Mouse (Mus musculus): ENCODE data around the gene Rtca. TPM values are rescaled to one million over a fixed set of nuclear protein-coding genes. Genes with fewer than 3 reads are reported as not detected.
A peak's percentile ranks its signal among the peaks of the same experiment; 100 is the strongest.

Gene Rtca
- polyA plus RNA-seq, 1 experiment, result 17.5 TPM

GRCm38 (mm10) chr3:116530826-116531225, 22.8 kb upstream of the Rtca start:
- Histone ChIP-seq H3K27ac (ENCODE audit: insufficient read depth, low read length) (no peak overlapping the region), H3K4me3 (ENCODE audit: extremely low read depth, insufficient read depth, insufficient read length) (no peak overlapping the region), H3K4me1 (ENCODE audit: control insufficient read depth, insufficient read depth, insufficient read length) (no peaks in the 10 kb centered on the region), H3K27me3 (ENCODE audit: control insufficient read depth, insufficient read depth, low read length) (no peaks in the 10 kb centered on the region), H3K36me3 (ENCODE audit: control insufficient read depth, insufficient read depth, low read length) (peaks cover 11% of the 10 kb centered on the region)
- TF ChIP-seq CTCF (IDR thresholded peaks at IDR 0.05; ENCODE audit: extremely low read depth, insufficient read depth, insufficient read length, insufficient replicate concordance), result no peak
- TF ChIP-seq POLR2A (IDR thresholded peaks at IDR 0.05; ENCODE audit: low read depth, low read length), result no peak
- 94% methylated on average over 4 of the region's 4 CpGs for WGBS
- DNase-seq (ENCODE audit: low read depth in 1 of 2, low spot score in 2 of 2), result no peak

DNA sequence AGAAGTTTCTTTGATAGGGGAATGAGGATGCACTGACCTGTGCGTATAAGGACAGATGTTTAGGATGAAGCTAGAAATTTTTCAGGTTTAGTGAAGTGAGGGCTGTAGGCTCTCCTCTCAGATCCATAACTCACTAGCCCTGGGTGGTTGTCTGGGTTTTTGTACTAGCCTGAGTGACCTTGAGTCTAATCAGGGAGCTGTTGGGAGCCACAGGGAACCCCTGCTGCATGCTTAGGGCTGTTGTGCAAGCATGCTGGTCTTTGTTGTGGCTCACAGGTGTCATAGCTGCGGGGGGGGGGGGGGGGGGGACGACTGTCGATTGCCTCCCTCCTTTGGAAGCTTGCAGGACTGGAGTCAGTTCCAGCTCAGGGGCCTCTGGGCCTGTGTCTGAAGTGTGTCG, 21.7 kb upstream of the Rtca start:
- no peak for TF ChIP-seq POLR2A (IDR thresholded peaks at IDR 0.05; ENCODE audit: low read depth, low read length)
- no peak for TF ChIP-seq CTCF (IDR thresholded peaks at IDR 0.05; ENCODE audit: extremely low read depth, insufficient read depth, insufficient read length, insufficient replicate concordance)
- 63% methylated on average over 4 of the region's 5 CpGs for WGBS
- Histone ChIP-seq H3K27ac (ENCODE audit: insufficient read depth, low read length) (no peak overlapping the region), H3K4me3 (ENCODE audit: extremely low read depth, insufficient read depth, insufficient read length) (no peak overlapping the region), H3K36me3 (ENCODE audit: control insufficient read depth, insufficient read depth, low read length) (peaks cover 7% of the 10 kb centered on the region), H3K27me3 (ENCODE audit: control insufficient read depth, insufficient read depth, low read length) (no peaks in the 10 kb centered on the region), H3K4me1 (ENCODE audit: control insufficient read depth, insufficient read depth, insufficient read length) (no peaks in the 10 kb centered on the region)
- DNase-seq (ENCODE audit: low read depth in 1 of 2, low spot score in 2 of 2), result no peak

GRCm38 (mm10) chr3:116520141-116520761, 12.2 kb upstream of the Rtca start:
- TF ChIP-seq CTCF (IDR thresholded peaks at IDR 0.05; ENCODE audit: extremely low read depth, insufficient read depth, insufficient read length, insufficient replicate concordance), result no peak
- TF ChIP-seq POLR2A (IDR thresholded peaks at IDR 0.05; ENCODE audit: low read depth, low read length), result no peak
- Histone ChIP-seq H3K36me3 (ENCODE audit: control insufficient read depth, insufficient read depth, low read length) (peaks cover 2% of the 10 kb centered on the region; the same call in 1 of the 2 replicates), H3K27ac (ENCODE audit: insufficient read depth, low read length) (no peak overlapping the region), H3K4me1 (ENCODE audit: control insufficient read depth, insufficient read depth, insufficient read length) (no peaks in the 10 kb centered on the region), H3K27me3 (ENCODE audit: control insufficient read depth, insufficient read depth, low read length) (no peaks in the 10 kb centered on the region), H3K4me3 (ENCODE audit: extremely low read depth, insufficient read depth, insufficient read length) (no peak overlapping the region)
- 88% methylated on average over 12 of the region's 12 CpGs for WGBS
- DNase-seq (ENCODE audit: low read depth in 1 of 2, low spot score in 2 of 2), result no peak

GRCm38 (mm10) chr3:116512904-116513716, 5.1 kb upstream of the Rtca start, which contains the start of gene Dbt:
Gene Dbt, plus strand, starts transcription at chr3:116513070.
- TF ChIP-seq CTCF (IDR thresholded peaks at IDR 0.05; ENCODE audit: extremely low read depth, insufficient read depth, insufficient read length, insufficient replicate concordance) (no peak), POLR2A (IDR thresholded peaks at IDR 0.05; ENCODE audit: low read depth, low read length) (peak; percentile 35; the same call in 1 of the 2 replicates)
- peak within 1 kb of the TSS; percentile 78 for H3K4me3 ChIP-seq (ENCODE audit: extremely low read depth, insufficient read depth, insufficient read length)

DNA sequence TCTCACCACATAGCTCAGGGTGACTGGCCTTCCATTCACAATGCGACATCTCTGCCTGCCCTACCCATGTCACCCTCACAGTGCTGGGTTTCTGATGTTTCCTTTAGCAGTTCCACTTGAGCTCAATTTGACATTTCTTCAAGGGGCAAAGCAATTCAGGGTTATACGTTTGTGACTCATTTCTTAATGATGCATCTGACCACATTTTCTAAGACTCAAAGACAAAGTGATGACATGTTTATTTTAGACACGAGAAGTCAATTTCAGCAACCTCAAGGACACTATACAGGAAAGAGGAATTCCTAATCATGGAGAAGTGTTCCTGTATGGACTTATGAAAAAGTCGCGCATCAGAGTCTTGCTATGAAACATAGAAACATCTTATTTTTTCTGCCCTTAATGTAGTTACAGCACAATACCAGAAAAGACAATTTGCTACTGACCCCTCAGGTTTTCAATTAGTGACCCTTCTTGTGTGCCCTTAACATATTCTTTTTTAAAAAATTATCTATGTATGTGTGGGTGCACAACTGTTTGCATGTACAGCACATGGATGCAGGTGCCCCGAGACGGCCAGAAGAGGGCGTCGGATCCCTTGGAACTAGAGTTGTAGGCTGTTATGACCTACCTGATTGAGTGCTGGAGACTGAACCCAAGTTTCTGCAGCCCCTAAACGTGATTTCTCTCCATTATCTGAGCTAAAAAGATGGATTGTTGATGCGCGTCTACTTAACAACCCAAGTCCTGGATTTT, 4.3 kb upstream of the Rtca start:
- TF ChIP-seq POLR2A (IDR thresholded peaks at IDR 0.05; ENCODE audit: low read depth, low read length), result no peak
- TF ChIP-seq CTCF (IDR thresholded peaks at IDR 0.05; ENCODE audit: extremely low read depth, insufficient read depth, insufficient read length, insufficient replicate concordance), result no peak; the same call in 1 of the 2 replicates
- Histone ChIP-seq H3K4me3 (ENCODE audit: extremely low read depth, insufficient read depth, insufficient read length) (peak overlapping the region; percentile 78), H3K27ac (ENCODE audit: insufficient read depth, low read length) (no peak overlapping the region), H3K36me3 (ENCODE audit: control insufficient read depth, insufficient read depth, low read length) (no peaks in the 10 kb centered on the region), H3K27me3 (ENCODE audit: control insufficient read depth, insufficient read depth, low read length) (no peaks in the 10 kb centered on the region), H3K4me1 (ENCODE audit: control insufficient read depth, insufficient read depth, insufficient read length) (peaks cover 2% of the 10 kb centered on the region; the same call in 1 of the 2 replicates)
- 47% methylated on average over 12 of the region's 12 CpGs for WGBS
- DNase-seq (ENCODE audit: low read depth in 1 of 2, low spot score in 2 of 2), result peak; percentile 26 to 36

More at GRCm38 (mm10) chr3:116512904-116513716, 5.1 kb upstream of the Rtca start, which contains the start of gene Dbt:
- peak within 1 kb of the TSS; percentile 6 for H3K27ac ChIP-seq (ENCODE audit: insufficient read depth, low read length)
- H3K4me1 ChIP-seq (ENCODE audit: control insufficient read depth, insufficient read depth, insufficient read length), result peaks cover 2% of the 10 kb centered on the region; the same call in 1 of the 2 replicates
- no peaks in the 10 kb centered on the region for H3K36me3 ChIP-seq (ENCODE audit: control insufficient read depth, insufficient read depth, low read length)
- WGBS, result 1% methylated on average over 36 of the region's 36 CpGs
- DNase-seq (ENCODE audit: low read depth in 1 of 2, low spot score in 2 of 2), result peak; percentile 73 to 77
- no peaks in the 10 kb centered on the region for H3K27me3 ChIP-seq (ENCODE audit: control insufficient read depth, insufficient read depth, low read length)

DNA sequence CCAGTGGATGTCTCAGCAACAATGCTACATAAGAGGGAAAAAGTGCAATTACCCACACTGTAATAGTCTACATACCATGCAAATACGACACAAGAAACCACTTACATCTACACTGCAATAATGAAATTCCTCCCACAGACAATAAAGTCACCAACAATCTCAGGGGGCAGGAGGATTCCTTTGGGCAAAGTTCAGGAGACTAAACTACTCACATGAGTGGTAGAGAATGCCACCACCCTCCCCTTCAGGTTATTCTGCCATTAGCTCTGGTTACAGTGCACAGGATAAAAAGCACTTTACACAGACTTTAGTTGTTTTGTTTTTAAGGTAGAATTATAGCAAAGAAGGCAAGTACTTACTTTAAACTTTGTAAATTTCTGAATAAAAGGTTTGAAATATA, 12.3 kb downstream of the Rtca start:
- Histone ChIP-seq H3K4me1 (ENCODE audit: control insufficient read depth, insufficient read depth, insufficient read length) (no peaks in the 10 kb centered on the region), H3K4me3 (ENCODE audit: extremely low read depth, insufficient read depth, insufficient read length) (no peak overlapping the region), H3K27ac (ENCODE audit: insufficient read depth, low read length) (no peak overlapping the region), H3K36me3 (ENCODE audit: control insufficient read depth, insufficient read depth, low read length) (peaks cover 36% of the 10 kb centered on the region), H3K27me3 (ENCODE audit: control insufficient read depth, insufficient read depth, low read length) (no peaks in the 10 kb centered on the region)
- no peak for DNase-seq (ENCODE audit: low read depth in 1 of 2, low spot score in 2 of 2)
- 94% methylated on average over 1 of the region's 1 CpGs for WGBS
- TF ChIP-seq CTCF (IDR thresholded peaks at IDR 0.05; ENCODE audit: extremely low read depth, insufficient read depth, insufficient read length, insufficient replicate concordance), result no peak

Measured in spleen, adult 2 months (tissue).